Mouse (Mus musculus) erythroid progenitor cell, adult 5-6 weeks (primary cell): Measurements from ENCODE around the gene Trim54. TPM values are rescaled to one million over a fixed set of nuclear protein-coding genes. Genes with fewer than 3 reads are reported as not detected.

Experiments
- ATAC-seq: replicated peaks from 2 replicates; pipeline ENCODE4 v1.8.0; 2016; ENCODE audit warnings: moderate number of reproducible peaks, mild to moderate bottlenecking, moderate TSS enrichment, inconsistent platforms; ENCODE audit not compliant: poor library complexity, low FRiP score, severe bottlenecking
- total RNA-seq, 2 experiments: library from RNA; stranded (forward) in 1 of 2; stranded (reverse) in 1 of 2; fragments of 150-400 nt in 1 of 2; fragments of 186-747, 209-891 nt in 1 of 2; gene quantifications; 2 replicates each; pipeline versions ENCODE4 v1.2.3 to v1.2.4; 2015 to 2017; ENCODE audit warnings: low replicate concordance in 2 of 2

Gene Trim54
- total RNA-seq, 2 experiments from 2014 or later: not detected

- no peak for ATAC-seq
Measured at GRCm38 (mm10) chr5:31095711-31096480, 20.6 kb upstream of the Trim54 start.

GRCm38 (mm10) chr5:31105814-31106335, 10.6 kb upstream of the Trim54 start, which contains the start of gene Dnajc5g:
Dnajc5g (plus strand) TSS chr5:31106285.
- no peak for ATAC-seq

- ATAC-seq: no peak
Measured at GRCm38 (mm10) chr5:31108000-31108490, 8.5 kb upstream of the Trim54 start, which contains the start of gene Slc30a3. Slc30a3 (minus strand) TSS chr5:31108237.

GRCm38 (mm10) chr5:31110781-31111180, 5.7 kb upstream of the Trim54 start:
- no peak for ATAC-seq

GRCm38 (mm10) chr5:31116912-31117311, 400 bp downstream of the Trim54 start:
- ATAC-seq: no peak

GRCm38 (mm10) chr5:31121111-31121510, 4.6 kb downstream of the Trim54 start:
- ATAC-seq: no peak

- ATAC-seq: no peak
Measured at GRCm38 (mm10) chr5:31123481-31123880, 7.0 kb downstream of the Trim54 start.

GRCm38 (mm10) chr5:31126050-31126449, 9.5 kb downstream of the Trim54 start:
- ATAC-seq: no peak

GRCm38 (mm10) chr5:31136730-31137424, 20.4 kb downstream of the Trim54 start:
- no peak for ATAC-seq

GRCm38 (mm10) chr5:31137658-31138057, 21.1 kb downstream of the Trim54 start:
- no peak for ATAC-seq

GRCm38 (mm10) chr5:31138241-31138967, 21.9 kb downstream of the Trim54 start, which contains the start of gene Ucn:
Ucn (minus strand) TSS chr5:31138829.
- ATAC-seq: no peak

GRCm38 (mm10) chr5:31138968-31139425, 22.5 kb downstream of the Trim54 start:
- ATAC-seq: no peak

- no peak for ATAC-seq
Measured at GRCm38 (mm10) chr5:31149781-31150180, 33.3 kb downstream of the Trim54 start.

- ATAC-seq: no peak
Measured at GRCm38 (mm10) chr5:31151746-31152145, 35.2 kb downstream of the Trim54 start.

GRCm38 (mm10) chr5:31153516-31154151, 37.1 kb downstream of the Trim54 start:
- ATAC-seq: peak; percentile 6; the same call in 1 of the 2 replicates

- peak; percentile 98 for ATAC-seq
Measured at GRCm38 (mm10) chr5:31154152-31154553, 37.6 kb downstream of the Trim54 start, which contains the start of gene Mpv17. Mpv17 (minus strand) TSS chr5:31154251.

- no peak for ATAC-seq
Measured at GRCm38 (mm10) chr5:31162462-31162861, 46.0 kb downstream of the Trim54 start.

GRCm38 (mm10) chr5:31164878-31165277, 48.4 kb downstream of the Trim54 start:
- no peak for ATAC-seq

- ATAC-seq: no peak
Measured at GRCm38 (mm10) chr5:31168630-31169029, 52.1 kb downstream of the Trim54 start.
